Comparison of ENCODE assay signal across 8 mouse cellular contexts in genomic region chr13:21468061-21469019, GRCm38 (mm10). TPM values are rescaled to one million over a fixed set of nuclear protein-coding genes. Genes with fewer than 3 reads are reported as not detected.
DNase-seq lines count a peak whose midpoint lies in the region; ATAC-seq lines count a peak whose summit lies in the region.

TSS of gene Nkapl (minus strand) at chr13:21468509.

- peak; percentile 100 for ATAC-seq in intestine, embryonic 15.5 days
- peak; percentile 97 for ATAC-seq in megakaryocyte-erythroid progenitor cell, adult 5-6 weeks (replicated peaks; ENCODE audit: low FRiP score, low TSS enrichment, poor library complexity, severe bottlenecking)

- H3K27ac ChIP-seq in intestine, embryonic 15.5 days = 0 out of 2 replicates have a peak within 1 kb of the TSS, but pooled peaks have one; percentile 32

- H3K9me3 ChIP-seq in intestine, embryonic 15.5 days = no peaks in the 10 kb centered on the region

- under 1% methylated on average over 54 of the region's 54 CpGs for WGBS in intestine, embryonic 15.5 days

- intact Hi-C loops in left cerebral cortex, postnatal 14 days (cut with DNase I) = no loop called here

- DNase-seq in adrenal gland, adult 2 months = peak; percentile 92
- peak; percentile 93 for DNase-seq in embryo, embryonic 11 days
- peak; percentile 78 for DNase-seq in gastrocnemius, postnatal 25 days
- DNase-seq in left cerebral cortex, postnatal 14 days (ENCODE audit: low spot score in 2 of 2) = peak; percentile 49 to 74
- DNase-seq in right cerebral cortex, postnatal 14 days = peak; percentile 71
- DNase-seq in urinary bladder, postnatal 36 days (ENCODE audit: low spot score in 2 of 2) = peak; percentile 75 to 83

- peak within 1 kb of the TSS; percentile 75 for H3K9ac ChIP-seq in intestine, embryonic 15.5 days

- H3K36me3 ChIP-seq in intestine, embryonic 15.5 days = no peaks in the 10 kb centered on the region

- peak within 1 kb of the TSS; percentile 95 for H3K4me2 ChIP-seq in intestine, embryonic 15.5 days (replicated peaks)

- H3K27me3 ChIP-seq in intestine, embryonic 15.5 days (replicated peaks) = no peaks in the 10 kb centered on the region

- H3K4me3 ChIP-seq in intestine, embryonic 15.5 days (replicated peaks) = peak within 1 kb of the TSS; percentile 59

- no peaks in the 10 kb centered on the region for H3K4me1 ChIP-seq in intestine, embryonic 15.5 days (replicated peaks)

RNA-seq across cellular contexts. Expression of gene Nkapl, which starts in this region (rescaled TPM):
- 1 to 10 TPM in 1 of 2 experiments, under 1 TPM in 1; 0.84 to 1.5 TPM for total RNA-seq in adrenal gland, adult 2 months (2021)
- 0.43 and 0.70 TPM in 2 replicates for polyA plus RNA-seq in adrenal gland, adult 2 months (2012; rRNA removed)
- under 1 TPM in 1 of 2 experiments, not detected in 1; 0.18 TPM for total RNA-seq in gastrocnemius, postnatal 25 days (2021)
- polyA plus RNA-seq in intestine, embryonic 15.5 days (2015; fragmentation: Nextera tagmentation; extraction: Ambion mirVana) = 2.2 and 2.9 TPM in 2 replicates
- 1 to 10 TPM in 1 of 2 experiments, under 1 TPM in 1; 0.76 to 1.3 TPM for total RNA-seq in left cerebral cortex, postnatal 14 days (2021)
- total RNA-seq in megakaryocyte-erythroid progenitor cell, adult 5-6 weeks (2014; fragmentation: Nextera tagmentation) = not detected in 2 replicates
- total RNA-seq in megakaryocyte-erythroid progenitor cell, adult 5-6 weeks (2017) = 1.1 TPM in 1 of 2 replicates, not detected in the other

Comparison
In these comparisons a context has a peak if more than half of its experiments do, and no peak if none do; other contexts are left out.
1. Peak in every context shown above with its lines: DNase-seq, ATAC-seq, H3K4me3 ChIP-seq and H3K27ac ChIP-seq.
2. Peak in DNase-seq in gastrocnemius, postnatal 25 days; RNA of the gene not detected or under 1 TPM.